Mouse (Mus musculus): ENCODE data around the gene Tcl1. TPM values are rescaled to one million over a fixed set of nuclear protein-coding genes. Genes with fewer than 3 reads are reported as not detected.

Tcl1 gene
- not detected in 2 replicates for polyA plus RNA-seq (2015; fragmentation: Nextera tagmentation; extraction: Ambion mirVana)

DNA sequence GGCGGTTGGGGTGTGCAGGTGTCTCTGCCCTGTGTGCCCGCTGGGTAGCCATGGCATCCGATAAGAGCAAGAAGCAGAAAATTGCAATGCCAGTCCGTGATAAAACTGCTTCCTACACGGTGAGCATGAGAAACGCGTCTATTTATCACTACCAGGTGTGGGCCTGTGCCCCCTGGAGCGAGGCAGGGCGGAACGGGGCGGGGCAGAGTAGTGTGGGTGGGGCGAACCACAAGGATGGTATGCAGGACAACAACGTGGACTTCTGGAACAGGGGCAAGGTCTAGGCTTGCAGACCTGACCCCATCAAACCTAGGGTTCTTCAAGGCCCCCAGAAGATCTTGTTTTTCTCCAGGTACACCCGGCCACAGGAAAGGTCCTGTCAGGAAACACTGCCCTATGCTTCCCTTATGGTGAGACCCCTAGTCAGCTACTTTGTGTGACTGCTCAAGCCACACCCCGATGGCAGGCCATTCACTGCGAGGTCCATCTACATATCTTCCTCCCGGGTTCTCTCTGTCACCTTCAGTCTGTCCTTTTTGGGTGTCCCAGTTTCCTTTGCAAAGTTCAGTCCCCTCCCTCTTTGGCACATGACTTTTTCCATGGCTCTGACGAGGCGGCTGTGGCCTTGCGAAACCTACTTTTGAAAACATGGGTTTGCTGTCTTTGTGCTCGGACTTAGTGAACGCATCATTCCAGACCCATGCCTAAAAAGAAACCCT is at the start of gene Tcl1:
Gene Tcl1 (minus strand): TSS at position 193 of the 719 bp plus-strand sequence.

DNA sequence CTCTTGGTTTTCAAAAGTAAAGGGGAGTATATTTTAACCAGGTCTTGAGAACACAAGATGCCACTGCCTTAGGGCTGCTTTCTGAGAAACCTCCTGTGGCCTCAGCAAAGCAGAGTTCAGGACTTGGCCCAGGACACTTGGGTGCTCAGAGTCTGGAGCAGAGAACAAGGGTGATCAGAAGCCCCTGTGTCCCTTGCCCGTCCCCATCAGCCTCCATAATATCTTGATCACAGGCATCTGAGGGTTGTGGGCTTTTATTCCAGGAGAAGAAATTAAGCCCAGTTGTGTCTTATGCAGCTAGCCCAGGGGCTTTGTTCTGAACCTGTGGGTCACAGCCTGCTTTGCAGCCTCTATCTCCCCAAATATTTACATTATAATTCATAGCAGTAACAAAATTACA is 20.9 kb downstream of the Tcl1 start, which contains the start of gene Tcl1b4:
Gene Tcl1b4 (plus strand): TSS at position 301 of the 400 bp plus-strand sequence.

DNA sequence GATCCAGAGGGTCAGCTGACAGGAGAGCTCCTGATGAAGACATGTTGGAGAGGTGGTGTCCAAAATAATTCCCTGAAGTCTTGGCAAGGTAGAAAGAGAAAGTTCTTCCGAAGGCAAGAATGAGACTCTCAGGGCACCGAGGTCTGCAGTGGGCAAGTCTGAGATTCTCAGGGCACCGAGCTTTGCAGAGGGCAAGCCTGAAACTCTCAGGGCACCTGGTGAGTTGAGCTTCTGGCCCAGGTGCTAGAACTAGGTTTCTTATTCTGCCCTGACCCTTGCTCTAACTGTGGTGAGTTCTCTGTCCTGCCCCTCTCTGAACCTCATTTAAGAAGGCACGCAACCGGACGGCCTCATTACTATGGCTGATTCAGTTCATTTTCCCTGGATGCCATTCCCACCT is 31.9 kb downstream of the Tcl1 start, which contains the start of gene Tcl1b3:
Gene Tcl1b3 (plus strand): TSS at position 301 of the 400 bp plus-strand sequence.

DNA sequence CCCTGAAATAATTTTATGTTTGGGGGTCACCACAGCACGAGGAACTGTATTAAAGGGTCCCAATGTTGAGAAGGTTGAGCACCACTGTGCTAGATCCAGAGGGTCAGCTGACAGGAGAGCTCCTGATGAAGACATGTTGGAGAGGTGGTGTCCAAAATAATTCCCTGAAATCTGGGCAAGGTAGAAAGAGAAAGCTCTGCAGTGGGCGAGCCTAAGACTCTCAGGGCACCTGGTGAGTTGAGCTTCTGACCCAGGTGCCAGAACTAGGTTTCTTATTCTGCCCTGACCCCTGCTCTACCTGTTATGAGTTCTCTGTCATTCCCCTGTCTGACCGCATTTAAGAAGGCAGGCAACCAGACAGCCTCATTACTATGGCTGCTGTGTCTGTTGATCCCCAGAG is 46.5 kb downstream of the Tcl1 start, which contains the start of gene Tcl1b5:
Gene Tcl1b5 (plus strand): TSS at position 301 of the 400 bp plus-strand sequence.

Other genes starting within 250 kb of the Tcl1 start
- 1.8 and 2.7 TPM in 2 replicates for gene Syne3, start 213.0 kb downstream of the Tcl1 start, polyA plus RNA-seq (2015; fragmentation: Nextera tagmentation; extraction: Ambion mirVana)
- 225 and 338 TPM in 2 replicates for gene Glrx5, start 190.1 kb downstream of the Tcl1 start, polyA plus RNA-seq (2015; fragmentation: Nextera tagmentation; extraction: Ambion mirVana)
- gene Tcl1b2, start 76.8 kb downstream of the Tcl1 start, polyA plus RNA-seq (2015; fragmentation: Nextera tagmentation; extraction: Ambion mirVana), result not detected in 2 replicates
- not detected in 2 replicates for gene Tcl1b1, start 63.1 kb downstream of the Tcl1 start, polyA plus RNA-seq (2015; fragmentation: Nextera tagmentation; extraction: Ambion mirVana)
- not detected in 2 replicates for gene Tcl1b5, start 46.4 kb downstream of the Tcl1 start, polyA plus RNA-seq (2015; fragmentation: Nextera tagmentation; extraction: Ambion mirVana)
- gene Tcl1b3, start 31.8 kb downstream of the Tcl1 start, polyA plus RNA-seq (2015; fragmentation: Nextera tagmentation; extraction: Ambion mirVana), result not detected in 2 replicates
- not detected in 2 replicates for gene Tcl1b4, start 20.8 kb downstream of the Tcl1 start, polyA plus RNA-seq (2015; fragmentation: Nextera tagmentation; extraction: Ambion mirVana)
- gene Tunar, start 111.1 kb upstream of the Tcl1 start, polyA plus RNA-seq (2015; fragmentation: Nextera tagmentation; extraction: Ambion mirVana), result 0.25 and 0.43 TPM in 2 replicates
- gene D430019H16Rik, start 231.1 kb upstream of the Tcl1 start, polyA plus RNA-seq (2015; fragmentation: Nextera tagmentation; extraction: Ambion mirVana), result 1.7 and 3.0 TPM in 2 replicates

Measured in adrenal gland, postnatal 0 days (tissue).